Mouse (Mus musculus): Measurements from ENCODE around the gene Stam2. TPM values are rescaled to one million over a fixed set of nuclear protein-coding genes. Genes with fewer than 3 reads are reported as not detected.

Gene Stam2
- polyA plus RNA-seq, 2 experiments, result 17.2 to 33.1 TPM

DNA sequence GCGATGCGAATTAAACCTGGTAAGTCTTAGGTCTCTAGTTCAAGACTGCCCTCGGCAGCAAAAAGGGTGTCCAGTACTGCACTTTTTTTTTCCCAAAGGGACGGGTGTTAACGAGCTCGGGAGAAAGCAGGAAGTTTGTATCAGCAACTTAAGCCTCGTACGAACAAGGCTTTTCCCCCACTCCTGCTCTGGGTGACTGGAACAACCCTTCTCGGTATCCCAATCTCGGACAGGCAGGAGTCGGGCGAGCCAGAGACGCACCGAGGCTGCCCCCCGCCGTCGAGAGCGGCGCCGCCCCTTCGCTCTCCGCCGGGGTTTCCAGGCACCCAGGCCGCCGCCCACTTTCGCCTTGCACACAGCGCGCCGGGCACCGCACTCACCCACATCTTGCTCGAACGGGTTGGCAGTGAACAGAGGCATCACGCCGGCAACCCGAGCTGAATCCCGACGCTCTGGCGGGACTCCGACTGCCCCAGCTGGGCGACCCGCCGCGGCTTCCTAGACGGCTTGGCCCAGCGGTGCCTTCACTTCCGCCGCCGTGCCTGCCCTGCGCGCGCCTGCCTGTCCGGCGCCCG lies 313 bp downstream of the Stam2 start:
- peak; percentile 65 for DNase-seq (ENCODE audit: low spot score)

DNA sequence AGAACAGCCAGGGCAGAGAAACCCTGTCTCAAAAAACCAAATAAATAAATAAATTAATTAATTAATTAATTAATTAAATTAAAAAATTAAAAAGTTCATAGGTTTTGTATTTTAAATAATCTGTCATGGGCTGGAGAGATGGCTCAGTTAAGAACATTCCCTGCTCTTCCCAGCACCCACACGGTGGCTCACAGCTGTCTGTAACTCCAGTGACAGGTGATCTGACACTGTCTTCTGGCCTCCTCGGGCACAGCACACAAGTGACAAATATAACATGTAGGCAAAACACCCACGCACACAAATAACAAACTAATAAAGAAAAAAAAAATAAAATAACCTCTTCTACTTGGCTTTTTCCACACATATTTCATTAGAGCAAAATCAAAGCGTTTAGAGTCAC lies 1.5 kb downstream of the Stam2 start:
- Histone ChIP-seq H3K9ac (ENCODE audit: low read depth, low read length, severe bottlenecking) (no peak overlapping the region), H3K9me3 (ENCODE audit: control insufficient read depth, low read length) (no peaks in the 10 kb centered on the region), H3K36me3 (ENCODE audit: control insufficient read depth, insufficient read depth, low read length) (no peaks in the 10 kb centered on the region), H3K4me3 (replicated peaks; ENCODE audit: low read length) (0 out of 2 replicates have a peak overlapping the region, but pooled peaks have one; percentile 89), H3K4me2 (replicated peaks; ENCODE audit: low read depth, low read length, severe bottlenecking) (no peak overlapping the region), H3K27ac (replicated peaks; ENCODE audit: low read depth, low read length) (no peak overlapping the region), H3K27me3 (ENCODE audit: control insufficient read depth, insufficient read depth, low read length) (no peaks in the 10 kb centered on the region), H3K4me1 (ENCODE audit: control insufficient read depth, insufficient read depth, low read length) (peaks cover 7% of the 10 kb centered on the region; the same call in 1 of the 2 replicates)
- no peak for TF ChIP-seq POLR2A (IDR thresholded peaks at IDR 0.05; ENCODE audit: borderline replicate concordance, extremely low read depth, insufficient read depth, insufficient read length)
- 70% methylated on average over 4 of the region's 4 CpGs for WGBS
- no peak for ATAC-seq (ENCODE audit: low FRiP score, low read depth)
- DNase-seq (ENCODE audit: low spot score), result no peak

More for the DNA sequence above, 313 bp downstream of the Stam2 start:
- Histone ChIP-seq H3K27ac (replicated peaks; ENCODE audit: low read depth, low read length) (peak overlapping the region; percentile 96), H3K9ac (ENCODE audit: low read depth, low read length, severe bottlenecking) (peak overlapping the region; percentile 95), H3K36me3 (ENCODE audit: control insufficient read depth, insufficient read depth, low read length) (no peaks in the 10 kb centered on the region), H3K4me1 (ENCODE audit: control insufficient read depth, insufficient read depth, low read length) (peaks cover 7% of the 10 kb centered on the region; the same call in 1 of the 2 replicates), H3K4me2 (replicated peaks; ENCODE audit: low read depth, low read length, severe bottlenecking) (peak overlapping the region; percentile 69), H3K9me3 (ENCODE audit: control insufficient read depth, low read length) (no peaks in the 10 kb centered on the region), H3K4me3 (replicated peaks; ENCODE audit: low read length) (peak overlapping the region; percentile 89), H3K27me3 (ENCODE audit: control insufficient read depth, insufficient read depth, low read length) (no peaks in the 10 kb centered on the region)
- WGBS, result under 1% methylated on average over 30 of the region's 54 CpGs
- peak; percentile 57; the same call in 1 of the 2 replicates for TF ChIP-seq POLR2A (IDR thresholded peaks at IDR 0.05; ENCODE audit: borderline replicate concordance, extremely low read depth, insufficient read depth, insufficient read length)
- ATAC-seq (ENCODE audit: low FRiP score, low read depth), result peak; percentile 92

DNA sequence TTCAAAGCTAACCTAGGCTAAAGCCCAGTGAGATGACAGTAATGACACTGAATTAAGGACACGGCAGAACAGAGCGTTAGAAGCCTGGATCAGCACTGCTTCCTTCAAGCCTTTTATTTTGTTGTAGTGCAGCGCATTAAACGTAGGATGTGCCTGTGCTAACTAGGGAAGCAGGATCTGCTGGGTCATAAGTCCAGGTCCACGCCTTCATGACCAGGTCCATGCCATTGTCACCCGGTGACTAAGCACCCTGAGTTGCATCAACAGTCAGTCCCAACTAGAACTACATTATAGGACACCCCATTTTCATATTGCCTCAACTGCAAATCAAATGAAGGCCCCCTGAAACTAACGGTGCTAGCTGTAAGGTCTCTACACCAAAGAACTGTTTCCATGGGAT lies 7.6 kb downstream of the Stam2 start:
- Histone ChIP-seq H3K4me2 (replicated peaks; ENCODE audit: low read depth, low read length, severe bottlenecking) (no peak overlapping the region), H3K4me1 (ENCODE audit: control insufficient read depth, insufficient read depth, low read length) (no peaks in the 10 kb centered on the region), H3K4me3 (replicated peaks; ENCODE audit: low read length) (no peak overlapping the region), H3K9ac (ENCODE audit: low read depth, low read length, severe bottlenecking) (no peak overlapping the region), H3K36me3 (ENCODE audit: control insufficient read depth, insufficient read depth, low read length) (no peaks in the 10 kb centered on the region), H3K27ac (replicated peaks; ENCODE audit: low read depth, low read length) (no peak overlapping the region), H3K27me3 (ENCODE audit: control insufficient read depth, insufficient read depth, low read length) (no peaks in the 10 kb centered on the region), H3K9me3 (ENCODE audit: control insufficient read depth, low read length) (no peaks in the 10 kb centered on the region)
- DNase-seq (ENCODE audit: low spot score) (no peak), ATAC-seq (ENCODE audit: low FRiP score, low read depth) (no peak)
- TF ChIP-seq POLR2A (IDR thresholded peaks at IDR 0.05; ENCODE audit: borderline replicate concordance, extremely low read depth, insufficient read depth, insufficient read length), result no peak
- 94% methylated on average over 7 of the region's 7 CpGs for WGBS

DNA sequence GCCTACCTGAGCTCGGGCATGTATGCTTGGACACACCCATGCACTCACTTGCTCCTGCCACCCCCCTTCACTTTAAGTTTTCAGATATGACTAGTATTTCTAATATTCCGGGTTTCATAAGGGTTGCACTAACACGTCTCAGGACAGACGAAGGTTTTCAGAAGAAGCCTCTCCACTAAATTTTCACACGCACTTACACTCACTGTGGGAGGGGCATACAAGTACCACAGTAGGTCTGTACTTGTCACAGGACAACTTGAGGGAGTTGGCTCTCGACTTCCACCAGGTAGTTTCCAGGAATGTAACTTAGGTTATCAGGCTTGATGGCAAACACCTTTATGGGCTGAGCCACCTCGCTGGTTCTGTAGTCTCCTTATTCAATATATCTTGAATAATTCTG lies 8.4 kb downstream of the Stam2 start:
- H3K27ac ChIP-seq (replicated peaks; ENCODE audit: low read depth, low read length), result no peak overlapping the region
- DNase-seq (ENCODE audit: low spot score) (no peak), ATAC-seq (ENCODE audit: low FRiP score, low read depth) (no peak)
- H3K36me3 ChIP-seq (ENCODE audit: control insufficient read depth, insufficient read depth, low read length), result no peaks in the 10 kb centered on the region
- WGBS, result 94% methylated on average over 7 of the region's 7 CpGs
- no peaks in the 10 kb centered on the region for H3K27me3 ChIP-seq (ENCODE audit: control insufficient read depth, insufficient read depth, low read length)
- H3K4me3 ChIP-seq (replicated peaks; ENCODE audit: low read length), result no peak overlapping the region
- TF ChIP-seq POLR2A (IDR thresholded peaks at IDR 0.05; ENCODE audit: borderline replicate concordance, extremely low read depth, insufficient read depth, insufficient read length), result no peak
- no peak overlapping the region for H3K9ac ChIP-seq (ENCODE audit: low read depth, low read length, severe bottlenecking)
- H3K9me3 ChIP-seq (ENCODE audit: control insufficient read depth, low read length), result no peaks in the 10 kb centered on the region
- H3K4me1 ChIP-seq (ENCODE audit: control insufficient read depth, insufficient read depth, low read length), result no peaks in the 10 kb centered on the region
- no peak overlapping the region for H3K4me2 ChIP-seq (replicated peaks; ENCODE audit: low read depth, low read length, severe bottlenecking)

DNA sequence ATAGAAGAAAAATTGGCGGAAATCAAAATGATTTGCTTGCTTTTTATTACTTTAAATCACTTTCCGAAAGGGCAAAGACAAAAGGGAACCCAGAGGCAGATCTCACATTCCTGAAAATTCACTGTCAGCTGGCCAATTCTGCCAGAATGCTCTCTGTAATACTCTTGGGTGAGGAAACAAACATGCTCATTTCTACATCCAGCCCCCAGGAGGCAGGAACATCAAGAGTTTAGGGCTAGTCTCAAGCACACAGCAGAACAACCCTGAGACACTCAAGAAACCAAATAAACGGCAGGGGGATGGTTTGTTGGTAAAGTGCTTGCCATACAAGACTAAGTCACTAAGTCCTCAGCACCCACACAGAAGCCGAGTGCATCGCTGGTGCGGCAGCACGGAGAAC lies 9.5 kb downstream of the Stam2 start:
- ATAC-seq (ENCODE audit: low FRiP score, low read depth) (no peak), DNase-seq (ENCODE audit: low spot score) (no peak)
- Histone ChIP-seq H3K27me3 (ENCODE audit: control insufficient read depth, insufficient read depth, low read length) (no peaks in the 10 kb centered on the region), H3K4me2 (replicated peaks; ENCODE audit: low read depth, low read length, severe bottlenecking) (no peak overlapping the region), H3K27ac (replicated peaks; ENCODE audit: low read depth, low read length) (no peak overlapping the region), H3K4me3 (replicated peaks; ENCODE audit: low read length) (no peak overlapping the region), H3K36me3 (ENCODE audit: control insufficient read depth, insufficient read depth, low read length) (no peaks in the 10 kb centered on the region), H3K9me3 (ENCODE audit: control insufficient read depth, low read length) (no peaks in the 10 kb centered on the region), H3K9ac (ENCODE audit: low read depth, low read length, severe bottlenecking) (no peak overlapping the region), H3K4me1 (ENCODE audit: control insufficient read depth, insufficient read depth, low read length) (no peaks in the 10 kb centered on the region)
- 86% methylated on average over 7 of the region's 7 CpGs for WGBS
- TF ChIP-seq POLR2A (IDR thresholded peaks at IDR 0.05; ENCODE audit: borderline replicate concordance, extremely low read depth, insufficient read depth, insufficient read length), result no peak

Measured in limb, embryonic 14.5 days (tissue).